Mouse (Mus musculus): ENCODE data around the gene Stk11. TPM values are rescaled to one million over a fixed set of nuclear protein-coding genes. Genes with fewer than 3 reads are reported as not detected.
A peak's percentile ranks its signal among the peaks of the same experiment; 100 is the strongest.

The Stk11 gene
- total and polyA plus RNA-seq, 3 experiments, result 47.4 to 94.9 (median 65.9) TPM

GRCm38 (mm10) chr10:80156002-80156751 lies 40.6 kb downstream of the Stk11 start:
- dilution Hi-C loops (cut with MboI; ENCODE audit: extremely low pct_ligation_motif_present, extremely low pct_unique_long_range_greater_than_20kb, low sequenced_read_pairs) (no loop called here), in situ Hi-C loops (cut with MboI; ENCODE audit: low pct_ligation_motif_present, low pct_unique_long_range_greater_than_20kb, low sequenced_read_pairs) (no loop called here)
- H3K27me3 ChIP-seq (replicated peaks), result no peaks in the 10 kb centered on the region
- H3K4me3 ChIP-seq (replicated peaks in 1 of 3; ENCODE audit: low read depth in 2 of 3, low read length in 2 of 3, poor library complexity in 1 of 3), result no peak overlapping the region
- H3K79me2 ChIP-seq (replicated peaks; ENCODE audit: control insufficient read depth, extremely low read depth, insufficient read depth, poor library complexity, severe bottlenecking), result peaks cover 12% of the 10 kb centered on the region
- H3K4me2 ChIP-seq (ENCODE audit: insufficient read depth, low read depth, poor library complexity, severe bottlenecking), result no peak overlapping the region
- peaks cover 40 to 51% of the 10 kb centered on the region in 2 experiments for H3K36me3 ChIP-seq (replicated peaks in 1 of 2; ENCODE audit: control insufficient read depth in 1 of 2, insufficient read depth in 1 of 2, low read length in 1 of 2)
- H3K9ac ChIP-seq (ENCODE audit: insufficient read depth, low read depth), result no peak overlapping the region
- H3K9me3 ChIP-seq (replicated peaks; ENCODE audit: low read length), result no peaks in the 10 kb centered on the region
- no peak for TF ChIP-seq MAZ (IDR thresholded peaks at IDR 0.05; ENCODE audit: low read depth, low read length)
- no peak for TF ChIP-seq TBP (conservative IDR thresholded peaks at IDR 0.05; ENCODE audit: low read depth, low read length)
- no peak for TF ChIP-seq MXI1 (IDR thresholded peaks at IDR 0.05; ENCODE audit: low read depth, low read length)
- TF ChIP-seq NELFE (IDR thresholded peaks at IDR 0.05; ENCODE audit: low read depth, low read length), result no peak
- no peak for TF ChIP-seq RCOR1 (conservative IDR thresholded peaks at IDR 0.05; ENCODE audit: low read depth, low read length)
- no peak for TF ChIP-seq POLR2AphosphoS2 (IDR thresholded peaks at IDR 0.05; ENCODE audit: low read depth, low read length)
- no peak for TF ChIP-seq CTCF (conservative IDR thresholded peaks at IDR 0.05 in 1 of 2, IDR thresholded peaks at IDR 0.05 in 1 of 2; ENCODE audit: low read depth in 2 of 2, low read length in 2 of 2)
- TF ChIP-seq ELF1 (IDR thresholded peaks at IDR 0.05; ENCODE audit: low read depth, low read length), result no peak
- no peak for TF ChIP-seq MYC (IDR thresholded peaks at IDR 0.05; ENCODE audit: low read depth, low read length)
- no peak for TF ChIP-seq GABPA (IDR thresholded peaks at IDR 0.05; ENCODE audit: insufficient replicate concordance, low read depth, low read length)
- TF ChIP-seq SMC3 (IDR thresholded peaks at IDR 0.05; ENCODE audit: low read depth, low read length), result no peak
- no peak for TF ChIP-seq KAT2A (IDR thresholded peaks at IDR 0.05; ENCODE audit: insufficient replicate concordance, low read length)
- no peak for TF ChIP-seq JUN (IDR thresholded peaks at IDR 0.05; ENCODE audit: insufficient read depth, low read depth, low read length)
- TF ChIP-seq USF2 (conservative IDR thresholded peaks at IDR 0.05; ENCODE audit: low read depth, low read length), result no peak
- TF ChIP-seq UBTF (IDR thresholded peaks at IDR 0.05; ENCODE audit: low read depth, low read length), result no peak
- TF ChIP-seq BHLHE40 (IDR thresholded peaks at IDR 0.05; ENCODE audit: low read depth, low read length), result no peak
- no peak for TF ChIP-seq ZC3H11A (IDR thresholded peaks at IDR 0.05; ENCODE audit: low read depth, low read length)
- DNase-seq (ENCODE audit: extremely low read depth), result no peak
- H3K27ac ChIP-seq (ENCODE audit: insufficient read depth, low read depth), result 0 out of 2 replicates have a peak overlapping the region, but pooled peaks have one; percentile 5
- peaks cover 30 to 72% of the 10 kb centered on the region in 2 experiments for H3K4me1 ChIP-seq (ENCODE audit: control insufficient read depth in 1 of 2, insufficient read depth in 2 of 2)

DNA sequence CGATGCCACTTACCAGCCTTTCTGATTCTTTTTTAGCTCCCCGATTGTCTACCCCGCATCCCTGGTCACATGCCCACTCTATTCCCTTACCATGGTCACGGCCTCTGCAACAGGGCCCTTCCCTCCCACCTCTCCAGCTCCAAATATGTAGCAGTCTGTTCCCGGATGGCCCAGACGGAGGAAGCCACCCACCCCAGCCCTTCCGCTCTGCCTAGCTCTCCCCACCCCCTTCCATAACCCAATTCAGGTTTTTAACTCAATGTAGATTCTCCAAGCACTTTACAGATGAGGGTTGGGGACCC lies 41.1 kb downstream of the Stk11 start:
- Histone ChIP-seq H3K4me1 (ENCODE audit: control insufficient read depth in 1 of 2, insufficient read depth in 2 of 2) (peaks cover 34 to 77% of the 10 kb centered on the region in 2 experiments), H3K4me3 (replicated peaks in 1 of 3; ENCODE audit: low read depth in 2 of 3, low read length in 2 of 3, poor library complexity in 1 of 3) (no peak overlapping the region), H3K79me2 (replicated peaks; ENCODE audit: control insufficient read depth, extremely low read depth, insufficient read depth, poor library complexity, severe bottlenecking) (peaks cover 7% of the 10 kb centered on the region), H3K27me3 (replicated peaks) (no peaks in the 10 kb centered on the region), H3K9ac (ENCODE audit: insufficient read depth, low read depth) (no peak overlapping the region), H3K9me3 (replicated peaks; ENCODE audit: low read length) (no peaks in the 10 kb centered on the region), H3K27ac (ENCODE audit: insufficient read depth, low read depth) (no peak overlapping the region), H3K36me3 (replicated peaks in 1 of 2; ENCODE audit: control insufficient read depth in 1 of 2, insufficient read depth in 1 of 2, low read length in 1 of 2) (peaks cover 38 to 48% of the 10 kb centered on the region in 2 experiments), H3K4me2 (ENCODE audit: insufficient read depth, low read depth, poor library complexity, severe bottlenecking) (no peak overlapping the region)
- no peak for TF ChIP-seq IRF4 (IDR thresholded peaks at IDR 0.05; ENCODE audit: low read depth, low read length)
- TF ChIP-seq ZNF384 (IDR thresholded peaks at IDR 0.05; ENCODE audit: low read depth, low read length), result no peak
- TF ChIP-seq MEF2A (IDR thresholded peaks at IDR 0.05; ENCODE audit: borderline replicate concordance, low read depth, low read length), result no peak
- no peak for TF ChIP-seq HCFC1 (IDR thresholded peaks at IDR 0.05; ENCODE audit: low read depth, low read length)
- no peak for TF ChIP-seq RAD21 (IDR thresholded peaks at IDR 0.05; ENCODE audit: low read depth, low read length)
- TF ChIP-seq JUND (conservative IDR thresholded peaks at IDR 0.05; ENCODE audit: low read depth, low read length), result no peak
- TF ChIP-seq CHD1 (IDR thresholded peaks at IDR 0.05; ENCODE audit: low read depth, low read length), result no peak
- no peak for TF ChIP-seq MAFK (IDR thresholded peaks at IDR 0.05; ENCODE audit: insufficient replicate concordance, low read length)
- no peak for TF ChIP-seq USF2 (conservative IDR thresholded peaks at IDR 0.05; ENCODE audit: low read depth, low read length)
- no peak for TF ChIP-seq USF1 (IDR thresholded peaks at IDR 0.05; ENCODE audit: low read depth, low read length)
- in situ Hi-C loops (cut with MboI; ENCODE audit: low pct_ligation_motif_present, low pct_unique_long_range_greater_than_20kb, low sequenced_read_pairs) (no loop called here), dilution Hi-C loops (cut with MboI; ENCODE audit: extremely low pct_ligation_motif_present, extremely low pct_unique_long_range_greater_than_20kb, low sequenced_read_pairs) (no loop called here)
- no peak for DNase-seq (ENCODE audit: extremely low read depth)

All from CH12.LX (cell line).